Mouse (Mus musculus): ENCODE measurements around the gene 2310009B15Rik.

The 2310009B15Rik gene

GRCm38 (mm10) chr1:138856101-138856950, at the start of gene 2310009B15Rik:
Gene 2310009B15Rik (minus strand): TSS chr1:138856852.
- DNase-seq (ENCODE audit: low spot score in 2 of 2), result peak; percentile 79 to 88

- no peak for DNase-seq (ENCODE audit: low spot score in 2 of 2)
These were observed 49.6 kb upstream of the 2310009B15Rik start for GRCm38 (mm10) chr1:138906256-138906655.

- DNase-seq (ENCODE audit: low spot score in 2 of 2), result no peak
These were observed 48.6 kb upstream of the 2310009B15Rik start for GRCm38 (mm10) chr1:138905092-138905765.

- no peak for DNase-seq (ENCODE audit: low spot score in 2 of 2)
These were observed 47.2 kb upstream of the 2310009B15Rik start for GRCm38 (mm10) chr1:138903894-138904293.

- no peak for DNase-seq (ENCODE audit: low spot score in 2 of 2)
These were observed 44.9 kb upstream of the 2310009B15Rik start for GRCm38 (mm10) chr1:138901431-138902117.

GRCm38 (mm10) chr1:138896088-138896487, 39.4 kb upstream of the 2310009B15Rik start:
- DNase-seq (ENCODE audit: low spot score in 2 of 2), result no peak

- DNase-seq (ENCODE audit: low spot score in 2 of 2), result no peak
These were observed 21.0 kb upstream of the 2310009B15Rik start for GRCm38 (mm10) chr1:138877470-138878254.

- no peak for DNase-seq (ENCODE audit: low spot score in 2 of 2)
These were observed 19.9 kb upstream of the 2310009B15Rik start for GRCm38 (mm10) chr1:138876371-138877045.

GRCm38 (mm10) chr1:138850823-138851222, 5.8 kb downstream of the 2310009B15Rik start:
- no peak for DNase-seq (ENCODE audit: low spot score in 2 of 2)

GRCm38 (mm10) chr1:138850161-138850539, 6.5 kb downstream of the 2310009B15Rik start:
- DNase-seq (ENCODE audit: low spot score in 2 of 2), result no peak

- no peak for DNase-seq (ENCODE audit: low spot score in 2 of 2)
These were observed 7.0 kb downstream of the 2310009B15Rik start for GRCm38 (mm10) chr1:138849531-138850160.

- DNase-seq (ENCODE audit: low spot score in 2 of 2), result no peak
These were observed 8.0 kb downstream of the 2310009B15Rik start, which contains the start of gene Lhx9 for GRCm38 (mm10) chr1:138848511-138849109. Gene Lhx9 (minus strand): TSS chr1:138848577.

GRCm38 (mm10) chr1:138848026-138848425, 8.6 kb downstream of the 2310009B15Rik start:
- DNase-seq (ENCODE audit: low spot score in 2 of 2), result no peak

GRCm38 (mm10) chr1:138847146-138847545, 9.5 kb downstream of the 2310009B15Rik start:
- DNase-seq (ENCODE audit: low spot score in 2 of 2), result no peak

- no peak for DNase-seq (ENCODE audit: low spot score in 2 of 2)
These were observed 10.1 kb downstream of the 2310009B15Rik start for GRCm38 (mm10) chr1:138846581-138846980.

GRCm38 (mm10) chr1:138846131-138846530, 10.5 kb downstream of the 2310009B15Rik start:
- DNase-seq (ENCODE audit: low spot score in 2 of 2), result no peak

GRCm38 (mm10) chr1:138845481-138845880, 11.2 kb downstream of the 2310009B15Rik start:
- no peak for DNase-seq (ENCODE audit: low spot score in 2 of 2)

GRCm38 (mm10) chr1:138844166-138844565, 12.5 kb downstream of the 2310009B15Rik start:
- no peak for DNase-seq (ENCODE audit: low spot score in 2 of 2)

- DNase-seq (ENCODE audit: low spot score in 2 of 2), result peak in 1 of 2 experiments; percentile 24
These were observed 13.1 kb downstream of the 2310009B15Rik start for GRCm38 (mm10) chr1:138843361-138844091.

Data from spleen, postnatal 10 days (tissue).